24 mouse cellular contexts compared by ENCODE assay signal in genomic region chr6:72419806-72420205, GRCm38 (mm10).
"Had no signal": no experiment of that assay in that cellular context is flagged by ENCODE, and none has a peak within 500 bp of the region (broad histone marks: within the 10 kb centered on the region; RNA-seq: fewer than 3 reads in every experiment).

No protein-coding gene starts in this region.

- H3K27ac ChIP-seq: gastrocnemius, adult 2 months; heart, embryonic 10.5 days; heart, embryonic 15.5 days; hindbrain, embryonic 10.5 days; hindbrain, embryonic 12.5 days; hindbrain, embryonic 14.5 days; intestine, embryonic 15.5 days; layer of hippocampus, adult 2 months; left cerebral cortex, adult 2 months; limb, embryonic 13.5 days; liver, embryonic 14.5 days had no signal

- H3K9ac ChIP-seq: heart, embryonic 13.5 days; heart, embryonic 15.5 days; hindbrain, embryonic 12.5 days; hindbrain, embryonic 14.5 days; intestine, embryonic 15.5 days; limb, embryonic 13.5 days; liver, embryonic 14.5 days had no signal

- H3K27me3 ChIP-seq: heart, embryonic 13.5 days; heart, embryonic 15.5 days; hindbrain, embryonic 12.5 days; intestine, embryonic 15.5 days; limb, embryonic 13.5 days had no signal

- H3K4me2 ChIP-seq: heart, embryonic 13.5 days; heart, embryonic 15.5 days; hindbrain, embryonic 12.5 days; hindbrain, embryonic 14.5 days; intestine, embryonic 15.5 days; limb, embryonic 13.5 days had no signal

- DNase-seq: gastrocnemius, adult 2 months; gastrocnemius, postnatal 10 days; gastrocnemius, postnatal 25 days; heart, adult 18-20 months; heart, postnatal 4 days; kidney, adult 18-20 months; kidney, adult 8-10 months; kidney, postnatal 10 days; kidney, postnatal 25 days; kidney, postnatal 4 days had no signal

- ATAC-seq: hindbrain, embryonic 16.5 days; inflammation-experienced regulatory T-cells, adult 6 months; intestine, embryonic 15.5 days; intestine, postnatal 0 days had no signal

- H3K4me3 ChIP-seq: gastrocnemius, adult 2 months; heart, embryonic 10.5 days; heart, embryonic 13.5 days; heart, embryonic 15.5 days; hindbrain, embryonic 10.5 days; hindbrain, embryonic 12.5 days; intestine, embryonic 15.5 days; layer of hippocampus, adult 2 months; left cerebral cortex, adult 2 months; limb, embryonic 13.5 days had no signal

- H3K9me3 ChIP-seq: heart, embryonic 10.5 days; heart, embryonic 13.5 days; heart, embryonic 15.5 days; hindbrain, embryonic 10.5 days; hindbrain, embryonic 12.5 days; intestine, embryonic 15.5 days; limb, embryonic 13.5 days had no signal
